Mouse (Mus musculus) ovary, adult 2 months (tissue): ENCODE data around the gene Tsc22d2. TPM values are rescaled to one million over a fixed set of nuclear protein-coding genes. Genes with fewer than 3 reads are reported as not detected.

Experiments used
- polyA plus RNA-seq: library from polyadenylated mRNA; depleted of rRNA; stranded (reverse); fragments of >200 nt; gene quantifications from 2 replicates; pipeline ENCODE4 v1.2.3, GENCODE M21; 2012; rRNA removed

Gene Tsc22d2
- 34.5 and 44.4 TPM in 2 replicates for polyA plus RNA-seq

GRCm38 (mm10) chr3:58414234-58414938 is at the start of gene Tsc22d2:
Tsc22d2 (plus strand) TSS chr3:58414715.

Other genes with a start within 250 kb of the Tsc22d2 start
- 3.6 and 3.9 TPM in 2 replicates for gene Eif2a, start 111.1 kb downstream of the Tsc22d2 start, polyA plus RNA-seq
- gene Serp1, start 111.2 kb downstream of the Tsc22d2 start, polyA plus RNA-seq: 62.1 and 110 TPM in 2 replicates
- 25.1 and 39.0 TPM in 2 replicates for gene Selenot, start 161.9 kb downstream of the Tsc22d2 start, polyA plus RNA-seq
- gene Erich6, start 222.5 kb downstream of the Tsc22d2 start, polyA plus RNA-seq: 0.09 TPM in 1 of 2 replicates, not detected in the other